Mouse (Mus musculus): ENCODE results near the gene Rpl5.

Gene Rpl5

DNA sequence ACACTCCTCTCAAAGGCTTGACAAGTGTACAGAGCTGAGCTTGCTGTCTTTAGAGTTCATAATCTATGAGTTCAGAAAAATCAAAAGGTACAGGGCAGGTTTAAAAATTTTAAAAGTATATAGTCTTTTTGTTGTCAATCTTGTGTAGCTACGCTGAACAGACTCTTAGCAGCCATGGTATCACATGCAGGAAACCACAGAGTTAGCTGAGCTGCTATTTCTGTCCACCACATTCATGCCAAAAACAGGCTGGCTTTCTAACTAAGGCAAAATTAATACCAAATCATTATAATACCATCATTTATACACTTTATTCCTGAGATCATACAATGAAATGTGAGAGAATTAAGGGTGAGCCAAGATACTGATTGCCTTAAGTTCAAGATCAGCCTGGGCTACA is 46.2 kb downstream of the Rpl5 start:
- DNase-seq, result no peak

- DNase-seq, result peak; percentile 45
These were observed 47.2 kb downstream of the Rpl5 start for GRCm38 (mm10) chr5:107947548-107947947.

- DNase-seq, result no peak
These were observed 48.6 kb downstream of the Rpl5 start for GRCm38 (mm10) chr5:107948899-107949298.

DNA sequence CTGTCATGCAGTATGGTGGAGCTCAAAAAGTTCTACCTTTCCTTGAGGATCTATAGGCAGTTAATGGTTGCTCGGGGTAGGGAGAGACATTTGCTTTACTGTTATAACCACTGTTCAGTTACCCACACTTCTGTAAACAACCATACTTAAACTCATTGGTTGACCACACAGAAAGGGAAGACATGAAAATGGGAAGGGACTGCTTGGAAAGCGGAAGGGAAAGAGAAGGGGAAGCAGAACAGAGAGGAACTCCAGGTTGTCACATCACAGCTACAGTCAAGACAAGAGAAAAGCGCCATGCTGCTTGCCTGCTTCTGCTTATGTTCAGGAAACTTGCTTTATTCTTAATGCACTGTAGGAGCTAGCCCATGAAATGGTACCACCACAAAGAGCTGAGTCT is 49.3 kb downstream of the Rpl5 start:
- no peak for DNase-seq

DNA sequence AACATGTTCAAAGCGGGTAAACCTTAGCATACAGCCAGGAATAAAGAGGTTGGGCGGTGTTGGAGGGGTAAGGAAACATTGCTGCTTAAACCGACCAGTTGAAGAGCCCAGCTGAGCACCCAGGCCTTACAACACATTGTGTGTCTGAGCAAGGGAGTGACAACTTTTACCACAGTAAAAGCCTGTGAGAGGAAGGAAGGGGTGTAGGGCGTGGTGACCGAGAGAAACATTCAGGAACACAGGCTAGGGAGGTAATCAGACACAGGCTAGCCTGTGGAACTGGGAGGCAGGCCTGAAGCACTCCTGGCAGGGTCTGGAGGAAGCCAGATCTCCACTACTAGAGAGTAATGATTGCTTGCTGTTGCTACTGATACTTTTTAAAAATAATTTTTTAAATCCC is 50.3 kb downstream of the Rpl5 start:
- peak; percentile 26 for DNase-seq
